Mouse (Mus musculus) CD4-positive, CD25-positive, alpha-beta regulatory T cell, adult 4 months (primary cell): ENCODE data around the gene Gm3285. TPM values are rescaled to one million over a fixed set of nuclear protein-coding genes. Genes with fewer than 3 reads are reported as not detected.

ENCODE experiments used
- ATAC-seq: one replicate; pipeline ENCODE4 v1.8.0; 2017
- polyA plus RNA-seq, 2 experiments: library from polyadenylated mRNA; unstranded; fragments of 100-300 nt; shearing (Covaris generic); gene quantifications; one replicate each; pipeline ENCODE4 v1.2.1; 2017

Gm3285 gene
- polyA plus RNA-seq, 2 experiments from 2014 or later, result not detected

- no peak for ATAC-seq
These were observed 39.4 kb downstream of the Gm3285 start for GRCm38 (mm10) chr10:77900903-77901818.

- ATAC-seq, result no peak
These were observed 40.1 kb downstream of the Gm3285 start for GRCm38 (mm10) chr10:77901871-77902210.

GRCm38 (mm10) chr10:77902211-77902893 lies 40.6 kb downstream of the Gm3285 start, which contains the start of gene Lrrc3:
TSS of gene Lrrc3 (minus strand) at chr10:77902536.
- ATAC-seq, result no peak

- ATAC-seq, result no peak
These were observed 41.3 kb downstream of the Gm3285 start for GRCm38 (mm10) chr10:77902894-77903715.

Other genes starting within 250 kb of the Gm3285 start
- 10 to 100 TPM; 42.0 to 65.6 TPM for gene Ube2g2, start 239.7 kb upstream of the Gm3285 start, polyA plus RNA-seq
- gene Tspear, start 175.4 kb upstream of the Gm3285 start, polyA plus RNA-seq, result 1 to 10 TPM in 1 of 2 experiments, under 1 TPM in 1; 0.31 to 1.4 TPM
- gene Gm19402, start 171.2 kb upstream of the Gm3285 start, polyA plus RNA-seq, result not detected
- not detected for gene Gm9508, start 164.7 kb upstream of the Gm3285 start, polyA plus RNA-seq
- not detected for gene Gm10272, start 155.3 kb upstream of the Gm3285 start, polyA plus RNA-seq
- not detected for gene Gm10024, start 150.5 kb upstream of the Gm3285 start, polyA plus RNA-seq
- not detected for gene Gm10142, start 146.2 kb upstream of the Gm3285 start, polyA plus RNA-seq
- gene Krtap12-1, start 141.4 kb upstream of the Gm3285 start, polyA plus RNA-seq, result not detected
- gene Gm10100, start 135.5 kb upstream of the Gm3285 start, polyA plus RNA-seq, result not detected
- gene Gm18596, start 119.3 kb upstream of the Gm3285 start, polyA plus RNA-seq, result not detected
- not detected for gene Gm9736, start 110.6 kb upstream of the Gm3285 start, polyA plus RNA-seq
- not detected for gene Gm3233, start 102.3 kb upstream of the Gm3285 start, polyA plus RNA-seq
- gene Gm3238, start 90.7 kb upstream of the Gm3285 start, polyA plus RNA-seq, result not detected
- not detected for gene Gm7138, start 85.0 kb upstream of the Gm3285 start, polyA plus RNA-seq
- not detected for gene Gm3250, start 79.4 kb upstream of the Gm3285 start, polyA plus RNA-seq
- gene Gm7137, start 73.8 kb upstream of the Gm3285 start, polyA plus RNA-seq, result not detected
- gene Gm9639, start 66.9 kb upstream of the Gm3285 start, polyA plus RNA-seq, result not detected
- not detected for gene Gm19668, start 62.8 kb upstream of the Gm3285 start, polyA plus RNA-seq
- gene Gm9507, start 50.1 kb upstream of the Gm3285 start, polyA plus RNA-seq, result not detected
- gene Gm2696, start 47.3 kb upstream of the Gm3285 start, polyA plus RNA-seq, result not detected
- not detected for gene Krtap10-4, start 34.9 kb upstream of the Gm3285 start, polyA plus RNA-seq
- gene Krtap10-10, start 26.0 kb upstream of the Gm3285 start, polyA plus RNA-seq, result not detected
- not detected for gene Gm36176, start 15.2 kb upstream of the Gm3285 start, polyA plus RNA-seq
- not detected for gene Gm10318, start 9.1 kb upstream of the Gm3285 start, polyA plus RNA-seq
- gene Lrrc3, start 40.6 kb downstream of the Gm3285 start, polyA plus RNA-seq, result not detected
- 1 to 10 TPM in 1 of 2 experiments, not detected in 1; 1.2 TPM for gene Trpm2, start 108.6 kb downstream of the Gm3285 start, polyA plus RNA-seq
- 10 to 100 TPM in 1 of 2 experiments, 1 to 10 TPM in 1; 5.4 to 13.8 TPM for gene 1810043G02Rik, start 116.5 kb downstream of the Gm3285 start, polyA plus RNA-seq
- 100 to 1,000 TPM in 1 of 2 experiments, 10 to 100 TPM in 1; 60.6 to 118 TPM for gene Pfkl, start 148.1 kb downstream of the Gm3285 start, polyA plus RNA-seq
- not detected for gene Dnmt3l, start 180.0 kb downstream of the Gm3285 start, polyA plus RNA-seq
- gene Aire, start 181.6 kb downstream of the Gm3285 start, polyA plus RNA-seq, result under 1 TPM in 1 of 2 experiments, not detected in 1; 0.33 TPM
- gene Icosl, start 207.3 kb downstream of the Gm3285 start, polyA plus RNA-seq, result 10 to 100 TPM in 1 of 2 experiments, 1 to 10 TPM in 1; 8.8 to 19.3 TPM